Mouse (Mus musculus): Measurements from ENCODE around the gene Fam184b.
"Not testable (repeated sequence)": the region's sequence is repeated elsewhere in the genome, so short reads cannot be mapped to it uniquely, and the experiment has no call there.

Gene Fam184b

DNA sequence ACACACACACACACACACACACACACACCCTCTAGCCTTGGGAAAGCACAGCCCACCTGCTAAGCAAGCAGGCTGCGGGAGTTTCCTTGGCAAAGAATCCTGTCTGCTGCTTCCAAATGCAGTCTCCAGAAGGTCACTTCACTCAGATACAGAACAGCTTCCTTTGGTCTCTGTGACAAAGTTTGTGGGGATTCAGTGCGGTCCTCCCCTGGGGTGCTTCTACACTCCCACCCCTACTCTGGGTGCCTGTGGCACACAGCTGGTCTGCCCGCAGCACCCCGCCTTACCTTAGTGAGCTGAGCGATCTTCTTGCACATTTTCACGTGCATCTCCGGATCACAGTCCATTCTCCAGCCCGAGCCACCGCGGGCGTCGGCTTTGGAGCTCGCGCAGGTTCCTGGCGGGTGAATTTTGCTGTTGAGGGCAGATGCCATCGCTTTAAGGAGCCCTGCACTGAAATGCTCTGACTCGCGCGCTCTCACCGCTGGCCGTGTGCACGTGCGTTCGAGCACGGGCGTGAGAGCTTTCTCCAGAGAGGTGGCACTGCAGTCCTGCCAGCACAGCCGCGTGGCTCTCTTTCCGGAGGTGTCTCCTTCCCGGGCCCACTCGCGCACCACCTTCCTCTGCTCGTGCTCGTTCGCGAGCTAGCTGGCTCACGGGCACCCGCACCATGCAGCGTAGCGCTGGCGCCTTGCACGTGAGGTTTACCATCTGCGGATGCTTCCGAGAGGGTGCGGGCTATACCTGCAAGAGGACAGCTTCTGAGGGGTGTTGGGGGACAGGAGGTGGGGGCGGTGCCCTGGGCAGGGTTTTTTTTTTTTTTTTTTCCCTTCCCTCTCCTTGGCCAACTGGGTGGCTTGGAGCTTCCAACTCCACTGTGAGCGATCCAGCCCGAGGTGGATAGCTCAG, at the start of gene Fam184b:
TSS of gene Fam184b (minus strand) at position 809 of the 909 bp plus-strand sequence.
- peak; percentile 73 for DNase-seq (ENCODE audit: low spot score)

DNA sequence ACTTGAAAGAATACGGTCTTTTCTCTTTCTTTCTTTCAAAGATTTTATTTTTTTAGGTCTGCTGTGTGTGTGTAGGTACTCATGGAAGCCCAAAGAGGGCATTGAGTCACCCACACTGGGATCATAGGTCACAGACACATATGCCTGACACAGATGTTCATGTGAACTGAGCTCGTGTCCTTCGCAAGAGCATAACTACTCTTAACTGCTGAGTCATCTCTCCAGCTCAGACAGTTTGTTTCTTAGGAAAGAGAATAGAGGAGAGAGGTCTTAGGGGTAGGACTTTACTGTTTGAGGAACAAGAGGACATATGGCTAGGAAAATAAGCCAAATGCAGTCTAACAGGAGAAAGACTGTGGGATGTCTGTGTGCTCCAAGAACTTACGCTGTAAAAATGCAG, 49.7 kb upstream of the Fam184b start:
- DNase-seq (ENCODE audit: low spot score): no peak

DNA sequence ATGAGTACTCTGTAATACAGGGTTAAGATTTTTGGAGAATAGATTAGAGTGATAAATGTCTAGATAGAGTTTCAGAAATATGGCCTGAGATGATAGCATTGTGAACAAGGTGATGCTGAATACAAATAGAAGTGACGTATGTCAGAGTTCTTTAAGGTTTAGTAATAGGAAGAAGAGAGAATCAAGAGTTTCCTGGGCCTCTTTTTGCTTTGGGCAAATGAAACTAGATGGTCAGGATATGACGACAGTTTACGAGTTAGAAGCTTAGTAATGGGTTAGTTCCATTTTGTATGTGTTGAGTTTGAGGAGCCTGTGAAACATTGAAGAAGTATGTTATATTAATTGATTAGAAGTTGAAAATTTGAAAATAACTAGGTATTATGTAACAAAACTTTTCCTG, 46.8 kb upstream of the Fam184b start:
- no peak for DNase-seq (ENCODE audit: low spot score)

DNA sequence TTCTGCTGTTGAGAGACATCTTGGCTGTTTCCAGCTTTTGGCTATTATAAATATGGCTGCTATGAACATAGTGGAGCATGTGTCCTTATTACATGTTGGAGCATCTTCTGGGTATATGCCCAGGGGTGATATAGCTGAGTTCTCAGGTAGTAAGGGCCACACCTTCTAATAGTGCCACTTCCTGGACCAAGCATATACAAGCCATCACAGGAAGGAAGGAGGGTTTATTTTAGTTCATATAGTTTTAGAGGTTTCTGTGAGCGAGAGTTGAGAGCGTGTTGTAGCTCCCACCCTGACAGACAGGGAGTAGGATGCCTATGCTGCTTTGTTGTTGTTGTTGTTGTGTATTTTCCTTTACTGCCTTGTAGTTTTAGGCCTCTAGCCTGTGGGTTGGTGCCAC, 45.8 kb upstream of the Fam184b start:
- no peak for DNase-seq (ENCODE audit: low spot score)

DNA sequence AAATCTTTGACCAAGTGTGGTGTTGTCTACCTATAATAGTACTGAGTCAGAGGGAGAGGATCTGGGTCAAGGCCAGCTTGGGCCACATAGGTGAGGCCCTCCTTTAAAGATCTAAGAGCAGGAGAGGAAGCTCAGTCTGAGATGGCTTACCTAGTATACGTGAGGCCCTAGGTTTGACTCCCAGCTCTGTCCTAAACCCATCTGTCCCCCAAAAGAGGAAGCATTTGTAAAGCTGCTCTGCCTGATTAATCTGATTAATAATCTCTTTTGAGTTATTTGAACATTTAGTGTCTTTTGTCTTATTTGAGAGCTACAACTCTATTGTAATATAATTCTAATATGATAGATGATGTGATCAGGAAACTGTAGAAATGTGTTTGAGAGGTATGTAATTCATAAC, 44.0 kb upstream of the Fam184b start:
- no peak for DNase-seq (ENCODE audit: low spot score)

DNA sequence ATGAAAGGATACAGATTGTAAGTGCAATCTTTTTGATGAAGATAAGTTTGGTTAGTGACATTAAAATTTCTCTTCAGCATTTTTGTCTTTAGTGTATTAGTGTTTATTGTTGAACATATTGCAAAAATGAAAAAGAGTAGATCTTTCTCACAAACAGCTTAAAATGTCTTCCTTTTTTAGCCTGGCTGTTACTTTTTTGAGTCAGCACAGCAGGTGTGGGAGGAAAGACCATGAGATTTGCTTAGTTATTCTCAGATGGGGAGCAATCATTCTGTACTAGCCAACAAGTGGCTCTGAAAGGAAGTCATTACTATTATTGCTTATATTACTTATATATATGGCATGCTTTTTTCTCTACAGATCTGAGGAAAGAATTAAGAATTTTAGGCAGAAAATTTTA, 40.5 kb upstream of the Fam184b start:
- DNase-seq (ENCODE audit: low spot score): no peak

DNA sequence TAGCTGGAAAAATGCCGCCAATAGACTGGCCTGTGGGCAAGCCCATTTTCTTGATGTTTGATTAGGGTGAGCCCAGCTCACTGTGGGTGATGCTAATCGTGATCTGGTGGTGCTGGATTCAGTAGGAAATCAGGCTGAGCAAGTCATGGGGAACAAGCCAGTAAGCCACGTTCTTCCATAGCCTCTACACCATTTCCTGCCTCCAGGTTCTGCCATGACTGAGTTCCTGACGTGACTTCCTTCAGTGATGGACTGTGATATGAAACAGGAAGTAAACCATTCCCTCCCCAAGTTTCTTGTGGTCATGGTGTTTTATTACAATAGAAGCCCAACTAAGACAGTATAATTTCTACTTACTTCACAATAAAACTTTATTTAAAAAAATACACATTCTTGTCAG, 38.2 kb upstream of the Fam184b start:
- DNase-seq (ENCODE audit: low spot score): no peak

DNA sequence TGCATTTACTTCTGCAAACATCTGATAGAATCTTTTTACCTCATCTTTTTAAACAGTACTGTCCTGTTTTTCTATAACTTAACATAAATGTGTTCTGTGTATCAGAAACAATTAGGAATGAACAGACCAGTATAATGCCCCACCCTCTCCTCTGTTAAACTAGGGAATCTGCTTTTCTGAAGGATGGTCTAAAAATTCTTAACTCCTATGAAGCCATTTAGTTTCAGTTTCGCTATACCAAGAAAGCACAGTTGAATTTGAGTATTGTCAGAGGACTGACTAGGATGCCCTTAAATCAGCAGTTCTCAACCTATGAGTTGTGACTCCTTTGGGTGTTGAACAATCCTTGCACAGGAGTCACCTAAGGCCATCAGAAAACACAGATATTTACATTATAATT, 35.6 kb upstream of the Fam184b start:
- DNase-seq (ENCODE audit: low spot score): no peak

DNA sequence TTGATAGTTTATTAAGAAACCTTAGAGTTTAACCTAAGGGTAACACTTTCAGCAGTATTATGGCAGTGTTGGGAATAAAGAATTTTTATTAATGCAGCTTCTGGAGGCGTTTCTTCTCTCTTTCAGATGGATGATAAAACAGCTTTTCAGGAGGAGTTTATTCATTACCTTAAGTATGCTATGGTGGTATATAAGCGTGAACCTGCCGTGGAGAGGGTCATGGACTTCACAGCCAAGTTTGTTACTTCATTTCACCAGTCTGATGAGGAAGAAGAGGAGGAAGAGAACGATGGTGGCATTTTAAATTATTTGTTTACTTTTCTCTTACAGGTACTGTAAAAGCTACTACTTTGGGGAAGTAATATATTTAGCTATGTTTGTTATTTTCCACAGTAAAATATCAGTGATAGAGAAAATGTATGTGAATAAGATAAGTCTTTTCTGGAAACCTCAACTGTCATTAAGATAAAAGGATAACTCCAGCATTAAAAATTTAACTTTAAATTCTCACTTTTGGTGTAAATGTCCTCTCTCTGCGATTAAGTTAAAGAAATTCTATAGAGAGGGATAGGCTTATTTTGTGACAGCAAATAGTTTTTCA, 31.6 kb upstream of the Fam184b start:
- no peak for DNase-seq (ENCODE audit: low spot score)

DNA sequence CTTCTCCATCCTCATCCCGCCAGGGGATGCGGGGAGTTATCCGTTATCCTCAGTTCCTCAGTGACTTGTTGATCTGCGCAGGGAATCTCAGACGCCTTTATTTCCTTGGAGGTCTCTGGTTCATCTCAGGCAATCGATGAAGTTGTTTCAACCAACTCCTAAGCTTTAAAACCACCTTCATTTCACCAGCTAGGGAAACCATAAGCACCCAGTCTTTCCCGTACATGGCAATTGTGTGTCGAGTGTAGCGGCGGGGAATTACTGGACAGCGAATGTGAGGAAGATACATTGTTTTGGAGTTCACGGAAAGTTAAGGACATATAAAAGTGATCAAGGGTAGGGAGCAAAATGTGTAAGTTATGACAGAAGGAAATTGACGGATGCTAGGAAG, 30.9 kb upstream of the Fam184b start:
- no peak for DNase-seq (ENCODE audit: low spot score)

DNA sequence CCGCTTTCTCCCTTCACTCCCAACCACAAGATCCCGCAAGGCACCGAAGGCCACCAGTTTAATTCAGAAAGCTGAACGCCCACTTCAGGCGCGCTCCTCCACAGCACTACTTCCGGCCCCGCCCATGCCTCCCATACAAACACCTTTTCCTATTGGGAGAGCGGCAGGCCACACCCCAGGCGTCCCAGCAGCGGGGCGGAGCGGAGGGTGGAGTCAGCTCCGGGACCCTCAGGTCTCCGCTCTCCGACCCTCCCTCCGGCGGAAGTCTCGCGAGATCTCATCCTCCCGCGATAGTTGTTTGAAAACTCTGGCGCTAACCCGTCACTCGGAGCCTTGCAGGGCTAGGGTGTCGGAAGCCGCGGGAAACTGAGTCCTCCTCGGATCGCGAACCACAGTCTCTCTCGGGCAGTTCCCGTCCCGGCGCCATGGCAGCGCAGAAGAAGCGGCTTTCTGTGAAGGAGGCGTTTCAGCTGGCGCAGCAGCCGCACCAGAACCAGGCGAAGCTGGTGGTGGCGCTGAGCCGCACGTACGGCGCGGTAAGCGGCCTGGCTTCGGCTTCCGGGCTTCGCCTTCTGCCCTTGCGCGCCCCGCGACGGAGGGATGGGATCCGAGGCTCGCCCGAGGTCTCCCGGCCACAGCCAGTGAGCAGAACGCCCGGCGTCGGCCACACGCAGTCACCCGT, 30.3 kb upstream of the Fam184b start, which contains the start of gene Ncapg:
TSS of gene Ncapg (plus strand) at position 322 of the 682 bp plus-strand sequence.
- DNase-seq (ENCODE audit: low spot score): peak; percentile 100

DNA sequence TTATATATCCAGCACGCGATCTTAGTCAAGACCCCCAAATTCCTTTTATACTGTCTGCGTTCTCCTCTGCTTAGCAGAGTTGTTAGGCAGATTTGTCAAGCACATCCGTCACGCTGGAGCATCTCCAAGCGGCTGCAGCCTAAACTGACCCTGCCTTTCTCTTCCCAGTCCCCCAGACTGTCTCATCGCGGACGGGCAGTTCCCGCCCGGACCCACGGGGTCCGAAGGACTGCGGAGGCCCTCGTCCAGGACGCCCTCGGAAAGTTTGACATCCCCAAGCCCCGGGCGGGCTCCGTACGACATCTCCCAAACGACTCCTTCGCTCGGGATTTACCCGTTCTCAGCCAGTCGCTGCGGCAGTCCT, 29.8 kb upstream of the Fam184b start:
- no peak for DNase-seq (ENCODE audit: low spot score)

DNA sequence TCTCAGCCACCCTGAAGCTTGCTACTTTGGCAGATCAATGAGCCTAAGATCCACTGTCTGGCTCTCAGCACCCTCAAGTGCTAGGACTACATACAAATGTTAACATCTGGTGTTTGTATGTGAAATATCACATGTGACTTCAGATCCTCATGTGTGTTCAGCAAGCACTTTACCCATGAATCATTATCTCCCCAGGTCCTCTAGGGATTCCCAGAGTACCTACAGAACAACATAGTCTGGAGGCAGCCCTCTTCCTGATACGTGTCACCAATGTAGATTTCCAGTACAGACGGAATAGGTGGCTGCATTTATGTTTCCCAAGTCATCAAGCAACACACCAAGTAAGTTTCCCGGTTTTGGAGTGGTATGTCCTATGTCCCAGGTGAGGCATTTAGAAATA, 29.4 kb upstream of the Fam184b start:
- DNase-seq (ENCODE audit: low spot score): no peak

DNA sequence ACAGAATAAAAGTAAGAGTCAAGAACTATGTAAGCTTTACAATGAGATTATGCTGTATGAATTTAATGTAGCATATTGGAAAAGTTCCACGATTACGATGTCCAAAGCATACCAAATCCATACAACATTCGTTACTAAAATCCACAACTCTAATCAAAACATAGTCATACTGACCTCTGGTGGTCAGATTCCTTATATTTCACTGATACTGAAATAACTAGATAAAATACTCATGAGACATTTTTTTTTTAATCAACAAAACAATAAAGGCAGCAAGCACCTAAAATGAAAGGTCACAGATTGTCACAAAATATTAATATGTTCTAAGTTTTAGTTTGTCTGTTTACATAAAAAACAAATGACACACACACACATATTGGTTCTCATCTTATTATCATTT, 28.9 kb upstream of the Fam184b start:
- DNase-seq (ENCODE audit: low spot score): no peak

DNA sequence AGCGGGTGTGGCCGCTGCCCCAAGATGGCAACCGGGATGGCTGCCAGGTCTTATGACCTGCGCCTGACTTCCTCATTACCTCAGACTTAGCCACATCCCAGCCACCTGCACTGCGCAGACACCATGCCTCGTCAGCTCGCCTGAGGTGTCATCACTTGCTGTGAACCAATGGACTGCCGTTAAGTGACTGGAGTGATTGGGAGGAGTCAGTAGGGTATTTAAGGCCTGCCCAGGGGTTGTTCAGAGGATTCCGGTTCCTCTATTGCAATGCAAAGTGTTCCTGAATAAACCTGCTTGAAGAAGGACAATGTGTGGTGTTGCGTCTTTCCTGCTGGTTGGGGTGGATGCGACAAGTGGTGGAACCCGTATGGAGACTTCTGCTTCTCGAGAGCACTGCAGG, 19.0 kb upstream of the Fam184b start:
- not testable (repeated sequence) for DNase-seq (ENCODE audit: low spot score)

DNA sequence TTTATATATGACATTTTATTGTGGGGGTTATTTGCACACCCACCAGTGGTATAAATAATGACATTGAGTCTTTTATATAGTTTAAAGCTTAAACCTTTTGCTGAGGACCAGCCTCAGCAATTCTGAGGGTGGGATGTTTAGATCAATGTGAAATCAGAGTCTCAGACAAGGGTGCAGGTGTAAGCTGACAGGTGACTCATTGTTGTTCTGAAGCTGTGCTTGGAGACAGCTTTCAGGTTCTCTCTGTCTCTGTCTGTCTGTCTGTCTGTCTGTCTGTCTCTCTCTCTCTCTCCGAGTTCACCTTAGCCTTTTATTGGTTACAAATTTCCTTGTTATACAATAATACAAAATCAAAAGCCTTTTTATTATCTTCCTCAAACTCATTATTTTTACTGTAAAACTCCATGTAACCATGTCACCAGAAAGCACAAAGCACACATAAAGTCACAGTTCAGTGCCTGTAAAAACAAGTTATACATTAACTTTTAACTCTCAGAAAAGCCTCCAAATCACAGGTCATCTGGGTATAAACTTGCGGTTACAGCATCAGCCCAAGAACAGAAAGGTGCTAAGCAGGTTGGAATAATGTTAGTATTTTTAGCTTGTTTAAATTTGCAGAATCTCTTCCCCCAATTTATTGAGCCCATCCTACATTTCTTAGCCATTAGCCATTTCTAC, 11.8 kb upstream of the Fam184b start:
- DNase-seq (ENCODE audit: low spot score): no peak

DNA sequence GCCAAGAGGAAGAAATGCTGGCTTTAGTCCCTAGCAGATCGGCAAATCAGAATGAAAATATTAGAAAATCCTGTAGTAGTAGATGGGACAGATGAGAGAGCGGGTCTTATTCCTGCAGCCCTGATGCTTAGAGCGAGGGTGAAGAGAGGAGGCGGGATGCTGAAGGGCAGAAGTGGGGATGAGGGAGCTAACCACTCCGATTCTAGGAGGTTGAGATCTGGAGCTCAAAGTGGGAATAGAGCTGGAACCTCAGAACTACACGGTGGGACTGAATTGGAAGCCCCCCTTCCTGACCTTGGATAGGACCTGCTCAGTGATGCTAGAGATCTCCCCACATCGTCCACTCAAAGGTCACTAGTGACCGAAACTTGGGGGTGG, 290 bp upstream of the Fam184b start:
- no peak for DNase-seq (ENCODE audit: low spot score)

DNA sequence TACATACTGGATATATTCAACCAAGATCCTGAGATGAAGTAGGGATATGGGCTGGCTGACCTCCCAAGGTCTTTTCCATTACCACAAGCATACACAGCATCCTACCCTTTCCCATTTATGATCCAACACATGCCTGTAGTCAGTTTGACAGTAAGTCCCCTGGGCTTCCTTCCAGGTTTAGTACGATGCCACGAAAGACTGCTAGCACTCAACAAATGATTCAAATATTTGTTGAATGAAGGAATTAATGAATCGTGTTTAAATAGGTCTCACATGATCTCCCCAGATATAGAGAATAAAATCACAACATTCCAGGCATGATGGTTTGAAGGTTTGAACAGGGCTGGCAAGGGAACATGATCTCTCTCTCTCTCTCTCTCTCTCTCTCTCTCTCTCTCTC, 1.0 kb downstream of the Fam184b start:
- no peak for DNase-seq (ENCODE audit: low spot score)

DNA sequence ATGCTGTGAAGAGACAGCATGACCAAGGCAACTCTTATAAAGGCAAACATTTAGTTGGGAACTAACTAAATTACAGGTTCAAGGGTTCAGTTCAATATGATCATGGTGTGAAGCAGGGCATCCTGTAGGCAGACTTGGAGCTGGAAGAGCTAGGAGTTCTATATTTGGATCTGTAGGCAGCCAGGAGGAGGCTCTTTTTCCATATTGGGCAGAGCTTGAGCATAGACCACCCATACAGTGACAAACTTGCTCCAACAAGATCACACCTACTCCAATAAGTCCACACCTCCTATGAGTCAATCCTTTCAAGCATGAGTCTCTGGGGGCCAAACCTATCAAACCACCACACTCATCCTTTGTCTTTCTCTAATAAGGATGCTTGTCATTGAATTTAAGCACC, 9.9 kb downstream of the Fam184b start:
- no peak for DNase-seq (ENCODE audit: low spot score)

DNA sequence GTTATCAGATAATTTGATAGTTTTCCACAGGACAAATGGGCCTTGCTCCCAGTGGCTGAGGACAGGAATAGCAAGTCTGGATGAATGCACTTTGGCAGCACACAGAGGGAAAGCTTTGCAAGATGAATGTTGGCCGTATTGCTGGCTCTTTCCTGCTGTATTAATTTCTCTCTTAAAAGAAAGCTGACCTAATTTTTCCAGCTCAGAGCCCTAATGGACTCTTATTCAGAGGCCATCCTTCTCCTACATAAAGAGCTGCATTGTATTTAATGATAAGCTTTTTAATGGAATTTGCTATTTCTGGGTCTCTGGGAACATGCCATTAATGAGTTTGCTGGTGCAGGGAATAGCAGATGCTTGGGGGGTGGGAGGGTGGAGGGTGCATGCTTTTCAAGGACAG, 11.6 kb downstream of the Fam184b start:
- DNase-seq (ENCODE audit: low spot score): no peak

DNA sequence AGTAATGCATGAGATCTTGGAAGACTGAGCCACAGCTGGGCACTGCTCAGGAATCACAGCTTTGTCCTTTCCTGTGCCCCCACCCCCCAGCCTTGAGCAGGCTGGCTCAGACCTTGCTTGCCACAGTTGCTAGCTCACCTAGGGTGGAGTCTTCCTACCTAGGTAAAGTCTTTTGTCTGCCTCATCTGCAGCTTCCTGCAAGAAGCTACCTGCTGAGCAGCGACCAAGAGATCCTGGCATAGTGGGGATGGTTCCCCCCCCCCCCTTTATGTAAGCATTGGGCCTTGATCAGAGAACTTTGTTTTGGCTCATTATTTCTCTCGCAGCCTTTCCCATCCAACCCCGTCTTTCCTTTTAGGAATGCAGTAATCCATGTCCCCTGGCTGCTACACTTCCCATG, 17.9 kb downstream of the Fam184b start:
- DNase-seq (ENCODE audit: low spot score): no peak

DNA sequence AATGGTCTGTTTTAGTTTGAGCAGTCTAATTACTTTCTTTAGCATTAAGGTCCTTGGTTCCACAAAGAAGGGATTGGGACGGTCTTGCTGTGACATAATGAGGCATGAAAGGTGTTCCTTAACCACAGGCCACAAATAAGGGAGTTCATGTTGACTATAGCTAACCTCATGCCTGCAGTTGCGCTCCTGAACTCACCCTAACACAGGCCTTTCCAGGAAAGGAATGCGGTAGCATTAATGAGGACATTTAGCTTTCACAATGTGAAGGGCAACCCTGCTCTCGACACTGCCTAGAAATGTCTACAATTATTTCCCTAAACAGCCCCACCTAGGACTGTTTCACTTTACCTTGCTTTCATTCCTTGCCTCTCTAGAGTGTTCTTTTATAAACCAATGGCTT, 40.4 kb downstream of the Fam184b start:
- DNase-seq (ENCODE audit: low spot score): no peak

Measured in testis, postnatal 10 days (tissue).